In the genomic region with DNA sequence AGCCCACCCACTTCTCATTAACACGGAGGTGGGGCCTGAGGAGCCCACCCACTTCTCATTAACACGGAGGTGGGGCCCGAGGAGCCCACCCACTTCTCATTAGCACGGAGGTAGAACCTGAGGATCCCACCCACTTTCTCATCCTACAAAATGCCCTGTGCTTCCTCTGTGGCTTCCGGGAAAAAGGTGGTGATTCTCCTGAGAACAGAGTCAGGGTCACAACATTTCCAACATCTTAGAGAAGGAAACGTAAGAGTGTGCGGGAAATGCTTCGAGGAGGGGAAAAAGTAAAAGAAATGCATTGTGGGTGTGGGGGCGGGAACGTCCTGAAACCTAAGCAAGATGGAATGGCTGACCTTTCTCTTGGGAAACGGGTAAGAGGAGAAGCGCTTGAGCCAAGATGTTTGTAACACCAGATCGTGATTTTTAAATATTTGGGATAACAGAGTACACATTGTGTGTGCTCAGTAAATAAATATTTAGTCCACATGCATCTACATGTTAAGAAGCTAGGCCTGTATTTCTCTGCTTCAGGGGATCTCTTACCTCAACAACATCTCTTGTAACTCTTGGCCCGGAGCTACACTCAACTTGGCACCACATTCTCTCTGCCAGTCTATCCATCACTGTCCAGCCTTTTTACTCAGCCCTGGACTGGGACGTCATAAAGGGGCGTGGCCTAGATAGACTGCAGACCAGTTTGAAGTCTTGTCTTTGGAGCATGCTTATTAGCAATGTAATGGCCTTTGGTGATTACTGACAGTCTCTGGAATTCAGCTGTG, we compare ENCODE assay signal across 10 mouse cellular contexts.
DNase-seq lines count a peak whose midpoint lies in the region; ATAC-seq and TF ChIP-seq lines count a peak whose summit lies in the region.
"Had no signal": no experiment of that assay in that cellular context is flagged by ENCODE, and none has a peak within 500 bp of the region (broad histone marks: within the 10 kb centered on the region; RNA-seq: fewer than 3 reads in every experiment).

No protein-coding gene starts in this region.

- TF ChIP-seq CTCF in E14TG2a.4 (conservative IDR thresholded peaks at IDR 0.05; ENCODE audit: low read length): no peak
- TF ChIP-seq CTCF in lung, adult 2 months (IDR thresholded peaks at IDR 0.05; ENCODE audit: insufficient read depth, low read length): no peak

- H3K4me3 ChIP-seq in E14TG2a.4 (replicated peaks; ENCODE audit: low read length): peak overlapping the region; percentile 62
- H3K4me3 ChIP-seq in heart, embryonic 15.5 days: no peak overlapping the region
- no peak overlapping the region for H3K4me3 ChIP-seq in lung, adult 2 months (replicated peaks; ENCODE audit: extremely low read depth, low read depth, low read length)
- H3K4me3 ChIP-seq in forebrain, embryonic 16.5 days (replicated peaks; ENCODE audit: low read length): no peak overlapping the region
- H3K4me3 ChIP-seq in forebrain, embryonic 10.5 days: no peak overlapping the region
- H3K4me3 ChIP-seq: liver, embryonic 13.5 days; myocyte had no signal

- peak; percentile 15 for DNase-seq in MN1 (ENCODE audit: low spot score)
- DNase-seq in lung, adult 2 months: peak; percentile 10
- no peak for DNase-seq in left cerebral cortex, adult 11 months (ENCODE audit: low spot score)
- DNase-seq in forebrain, embryonic 10.5 days (ENCODE audit: extremely low spot score, low spot score): no peak
- DNase-seq: cerebellum, adult 11-12 months; liver, embryonic 13.5 days had no signal

- H3K9me3 ChIP-seq in E14TG2a.4 (ENCODE audit: low read length): no peaks in the 10 kb centered on the region
- H3K9me3 ChIP-seq in heart, embryonic 15.5 days (replicated peaks): no peaks in the 10 kb centered on the region
- H3K9me3 ChIP-seq in forebrain, embryonic 16.5 days (ENCODE audit: control insufficient read depth, low read length): no peaks in the 10 kb centered on the region
- no peaks in the 10 kb centered on the region for H3K9me3 ChIP-seq in forebrain, embryonic 10.5 days
- H3K9me3 ChIP-seq: liver, embryonic 13.5 days had no signal

- H3K4me1 ChIP-seq in E14TG2a.4 (replicated peaks; ENCODE audit: low read depth, low read length): peaks cover 26% of the 10 kb centered on the region
- H3K4me1 ChIP-seq in heart, embryonic 15.5 days (replicated peaks): peaks cover 20% of the 10 kb centered on the region
- H3K4me1 ChIP-seq in lung, adult 2 months (ENCODE audit: control insufficient read depth, insufficient read depth, low read length): no peaks in the 10 kb centered on the region; the same call in 1 of the 2 replicates
- peaks cover 4% of the 10 kb centered on the region; the same call in 1 of the 2 replicates for H3K4me1 ChIP-seq in forebrain, embryonic 16.5 days (replicated peaks; ENCODE audit: control insufficient read depth, insufficient read depth, low read length)
- peaks cover 16% of the 10 kb centered on the region for H3K4me1 ChIP-seq in forebrain, embryonic 10.5 days
- H3K4me1 ChIP-seq: liver, embryonic 13.5 days had no signal

- WGBS in heart, embryonic 15.5 days: 54% methylated on average over 16 of the region's 16 CpGs
- WGBS in lung, adult 2 months: 50% methylated on average over 16 of the region's 16 CpGs
- WGBS in forebrain, embryonic 16.5 days: 51% methylated on average over 16 of the region's 16 CpGs
- 59% methylated on average over 16 of the region's 16 CpGs for WGBS in forebrain, embryonic 10.5 days

- H3K9ac ChIP-seq in heart, embryonic 15.5 days: no peak overlapping the region
- H3K9ac ChIP-seq in forebrain, embryonic 16.5 days (replicated peaks; ENCODE audit: low read depth, low read length): no peak overlapping the region
- H3K9ac ChIP-seq: liver, embryonic 13.5 days had no signal

- peak; percentile 37 for ATAC-seq in heart, embryonic 15.5 days (replicated peaks; ENCODE audit: insufficient number of reproducible peaks, insufficient read depth, low FRiP score, low read depth)
- ATAC-seq in forebrain, embryonic 16.5 days: no peak

- no peak for TF ChIP-seq POLR2A in lung, adult 2 months (IDR thresholded peaks at IDR 0.05; ENCODE audit: borderline replicate concordance, extremely low read depth, low read depth, low read length)

- H3K27ac ChIP-seq in heart, embryonic 15.5 days: peak overlapping the region; percentile 62
- H3K27ac ChIP-seq in forebrain, embryonic 16.5 days (ENCODE audit: low read length): no peak overlapping the region
- H3K27ac ChIP-seq in forebrain, embryonic 10.5 days: no peak overlapping the region
- H3K27ac ChIP-seq: liver, embryonic 13.5 days had no signal

- H3K27me3 ChIP-seq in E14TG2a.4 (ENCODE audit: insufficient read depth, low read length): 0 out of 2 replicates have a peak, but pooled peaks cover 6% of the 10 kb centered on the region
- no peaks in the 10 kb centered on the region for H3K27me3 ChIP-seq in heart, embryonic 15.5 days
- no peaks in the 10 kb centered on the region for H3K27me3 ChIP-seq in forebrain, embryonic 16.5 days (replicated peaks; ENCODE audit: control insufficient read depth, insufficient read depth, low read length)
- H3K27me3 ChIP-seq in forebrain, embryonic 10.5 days (ENCODE audit: poor library complexity, severe bottlenecking): no peaks in the 10 kb centered on the region
- H3K27me3 ChIP-seq: liver, embryonic 13.5 days had no signal

- H3K36me3 ChIP-seq in E14TG2a.4 (ENCODE audit: insufficient read depth, low read length): no peaks in the 10 kb centered on the region
- 0 out of 2 replicates have a peak, but pooled peaks cover 3% of the 10 kb centered on the region for H3K36me3 ChIP-seq in heart, embryonic 15.5 days
- no peaks in the 10 kb centered on the region for H3K36me3 ChIP-seq in forebrain, embryonic 16.5 days (ENCODE audit: control insufficient read depth, insufficient read depth)
- no peaks in the 10 kb centered on the region for H3K36me3 ChIP-seq in forebrain, embryonic 10.5 days (replicated peaks)
- H3K36me3 ChIP-seq: liver, embryonic 13.5 days had no signal

- H3K4me2 ChIP-seq in heart, embryonic 15.5 days: no peak overlapping the region
- no peak overlapping the region for H3K4me2 ChIP-seq in forebrain, embryonic 16.5 days (ENCODE audit: low read length)
- H3K4me2 ChIP-seq: liver, embryonic 13.5 days had no signal

Comparison
In these comparisons a context has a peak if more than half of its experiments do, and no peak if none do; other contexts are left out.
1. DNase-seq: peak in MN1 (single experiment) and lung, adult 2 months (single experiment); none in left cerebral cortex, adult 11 months (single experiment) and forebrain, embryonic 10.5 days (single experiment).